Mouse (Mus musculus) left cerebral cortex, adult 2 months (tissue): ENCODE measurements at regions not wholly inside any gene's neighbourhood (a gene's known extent, or its start where the extent isn't known, plus 50 kb on each side); places are given as distances from the start of the nearest gene placed in this dataset.
"Not testable (repeated sequence)": the region's sequence is repeated elsewhere in the genome, so short reads cannot be mapped to it uniquely, and the experiment has no call there.

Source experiments
- DNase-seq, 2 experiments: peaks; one replicate each; pipeline ENCODE4 v3.0.0; 2021 to 2022; ENCODE audit warnings: low spot score in 2 of 2, mixed read lengths in 1 of 2; ENCODE audit errors: extremely low spot score in 1 of 2
- H3K27ac ChIP-seq: fragments of 200-600 bp; 2 replicates; pipeline ENCODE4 v1.8.1; 2022
- H3K4me3 ChIP-seq: fragments of 200-600 bp; 2 replicates; pipeline ENCODE4 v1.8.1; 2022
- CTCF ChIP-seq: fragments of 200-600 bp; IDR thresholded peaks from 2 replicates; pipeline ENCODE4 v1.8.1; 2022; ENCODE audit warnings: antibody characterized with exemption, mild to moderate bottlenecking, moderate library complexity
- intact Hi-C: fragments of 180-260 bp; cut with DNase I; formaldehyde crosslinking; loops from one replicate; pipeline ENCODE4 v1.15.1; 2025

DNA sequence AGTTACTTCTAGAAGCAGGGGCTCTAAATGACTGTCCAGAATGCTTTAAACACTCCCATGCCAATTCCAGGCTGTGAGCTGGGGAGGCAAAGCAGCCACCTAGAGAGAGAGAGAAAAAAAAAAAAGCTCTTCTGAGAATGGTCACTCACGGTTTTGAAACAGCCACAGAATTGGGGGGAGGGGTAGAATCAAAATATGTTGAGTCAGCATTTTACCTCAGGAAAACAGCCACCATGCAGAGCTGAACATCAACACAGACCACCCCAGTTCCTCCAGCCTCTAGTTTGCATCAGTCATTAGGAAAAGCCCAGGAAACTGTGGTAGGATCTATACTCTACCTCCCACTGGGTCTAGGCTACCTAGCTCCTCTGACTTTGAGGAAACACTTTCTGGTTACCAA, 124.1 kb upstream of the Gm5150 start:
- no peak for TF ChIP-seq CTCF
- intact Hi-C loops, result no loop called here

DNA sequence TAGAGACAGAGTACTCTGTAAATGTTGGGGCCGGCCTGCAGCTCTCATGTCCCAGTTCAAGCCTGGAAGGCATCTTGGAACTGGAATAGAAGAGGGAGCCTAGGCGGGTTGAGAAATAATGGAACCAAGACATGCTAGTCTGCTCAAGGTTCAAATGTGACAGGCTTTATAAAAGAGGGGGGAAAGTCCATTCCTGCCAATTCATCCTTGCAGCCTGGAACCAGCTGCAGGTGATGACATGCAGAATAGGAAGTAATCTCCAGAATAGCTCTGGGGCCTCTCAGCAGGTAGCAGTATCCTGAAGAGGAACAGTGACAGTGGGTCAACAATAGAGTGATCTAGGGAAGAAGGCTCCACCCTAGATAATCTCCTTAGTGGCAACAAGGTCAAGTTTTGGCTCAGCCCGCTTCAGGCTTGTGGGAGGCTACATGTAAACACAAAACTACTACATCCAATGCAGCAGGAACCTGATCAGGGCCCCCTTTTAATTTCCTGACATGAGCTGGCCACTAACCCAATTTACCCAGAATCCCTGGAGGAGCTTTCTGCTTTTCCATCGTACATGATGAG, 119.2 kb upstream of the Gm5150 start:
- H3K27ac ChIP-seq, DNase-seq, intact Hi-C loops, H3K4me3 ChIP-seq: not testable (repeated sequence)

More for the DNA sequence above, 124.1 kb upstream of the Gm5150 start:
- no peak for DNase-seq
- Histone ChIP-seq H3K4me3 (no peak overlapping the region), H3K27ac (no peak overlapping the region)

DNA sequence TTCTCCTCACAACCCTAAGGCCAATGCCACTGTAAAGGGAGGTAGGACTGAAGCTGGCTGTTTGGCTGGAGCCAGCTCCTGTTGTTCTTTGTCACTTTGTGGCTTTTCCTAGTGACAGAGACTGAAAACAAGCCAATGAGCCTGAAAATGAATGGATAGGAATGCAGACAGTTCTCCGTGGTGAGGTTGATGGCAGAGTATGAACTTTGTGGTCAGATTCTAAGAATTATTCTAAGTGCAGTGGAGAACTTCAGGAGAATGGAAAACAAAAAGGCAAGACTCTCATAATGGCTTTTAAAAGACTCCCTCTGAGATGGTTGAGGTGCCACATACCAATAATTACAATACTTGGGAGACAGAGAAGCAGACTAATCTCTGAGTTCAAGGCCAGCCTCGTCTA, 109.7 kb upstream of the Gm5150 start:
- intact Hi-C loops, result no loop called here
- H3K27ac ChIP-seq, result no peak overlapping the region
- no peak for DNase-seq
- H3K4me3 ChIP-seq, result no peak overlapping the region
- TF ChIP-seq CTCF, result no peak

DNA sequence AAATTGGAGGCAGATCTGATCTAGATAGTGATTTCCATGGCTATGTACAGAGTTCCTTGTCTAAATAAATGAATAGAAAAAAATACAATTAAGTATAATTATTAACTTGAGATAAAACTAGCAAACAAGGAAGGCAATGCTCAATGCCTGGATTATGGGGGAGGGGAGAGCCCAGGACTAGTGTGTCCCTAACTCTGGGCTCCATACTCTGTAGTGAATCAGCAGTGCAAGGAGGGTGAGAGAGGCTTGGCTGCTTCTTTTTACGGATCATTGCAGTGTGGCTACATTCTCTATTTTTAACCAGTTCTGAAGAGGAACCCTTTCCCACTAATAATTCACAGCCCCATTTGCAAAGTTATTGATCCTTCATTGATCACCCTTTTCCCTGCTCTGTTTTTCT, 101.3 kb upstream of the Gm5150 start:
- intact Hi-C loops, result no loop called here
- Histone ChIP-seq H3K4me3 (no peak overlapping the region), H3K27ac (no peak overlapping the region)
- DNase-seq, result no peak
- no peak for TF ChIP-seq CTCF

DNA sequence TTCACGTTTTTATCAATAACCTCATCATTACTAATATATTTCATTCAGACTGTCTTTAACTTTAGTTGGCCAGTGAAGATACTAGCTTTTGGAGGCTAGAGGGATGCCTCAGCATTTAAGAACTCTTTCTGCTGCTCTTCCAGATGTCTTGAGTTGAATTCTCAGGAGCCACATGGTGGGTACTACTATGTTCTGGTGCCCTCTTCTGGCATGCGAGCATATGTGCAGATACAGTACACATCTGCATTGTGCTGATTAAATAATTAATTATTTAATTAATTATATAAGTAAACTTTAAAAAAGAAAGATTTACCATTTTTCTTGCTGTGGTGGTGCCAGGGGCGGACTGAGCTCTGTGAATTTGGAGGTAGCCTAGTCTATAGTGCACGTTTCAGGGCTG, 98.8 kb upstream of the Gm5150 start:
- no peak; the same call in none of the 2 replicates for TF ChIP-seq CTCF
- no peak for DNase-seq
- no peak overlapping the region for H3K4me3 ChIP-seq
- intact Hi-C loops, result no loop called here
- no peak overlapping the region for H3K27ac ChIP-seq

DNA sequence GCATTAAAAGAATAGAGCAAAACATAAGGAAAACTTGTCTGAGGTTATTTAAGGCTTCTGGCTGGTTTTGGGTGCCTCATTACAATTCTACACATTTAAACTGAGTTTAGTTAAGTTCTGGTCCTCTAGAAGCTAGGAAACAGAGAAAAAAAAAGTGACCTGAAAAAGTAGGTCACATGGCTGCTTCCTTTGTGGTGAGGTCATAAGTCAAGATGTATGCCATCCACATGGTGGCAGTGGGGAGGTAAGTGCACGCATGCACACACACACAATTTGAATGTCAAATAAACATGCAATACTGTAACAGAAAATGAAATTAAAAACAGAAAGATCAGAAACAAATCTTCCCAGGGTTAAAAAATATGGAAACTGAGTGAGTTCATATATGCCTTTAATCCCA, 96.9 kb upstream of the Gm5150 start:
- Histone ChIP-seq H3K27ac (no peak overlapping the region), H3K4me3 (no peak overlapping the region)
- intact Hi-C loops, result no loop called here
- no peak for DNase-seq
- no peak for TF ChIP-seq CTCF

DNA sequence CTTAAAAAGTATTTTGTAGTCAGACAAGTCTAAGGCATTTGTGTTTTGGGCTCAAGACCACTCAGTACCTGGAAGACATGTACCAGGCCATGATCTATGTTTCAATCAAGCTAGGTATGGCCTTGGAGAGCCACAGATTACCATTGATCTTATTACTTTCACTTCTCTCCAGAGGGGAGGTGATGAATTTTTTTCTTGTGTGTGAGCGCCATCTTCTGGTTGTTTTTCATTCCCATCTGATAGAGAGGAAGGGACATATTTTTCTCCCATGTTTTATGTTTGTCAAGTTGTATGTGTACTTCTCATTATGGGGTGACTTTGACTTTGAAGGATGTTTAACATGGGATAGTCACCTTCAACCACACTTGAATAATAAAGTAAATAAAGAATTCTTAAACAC, 80.3 kb upstream of the Gm5150 start:
- H3K27ac ChIP-seq, result no peak overlapping the region
- TF ChIP-seq CTCF, result peak; percentile 36
- DNase-seq, result no peak
- intact Hi-C loops, result no loop called here
- H3K4me3 ChIP-seq, result no peak overlapping the region

DNA sequence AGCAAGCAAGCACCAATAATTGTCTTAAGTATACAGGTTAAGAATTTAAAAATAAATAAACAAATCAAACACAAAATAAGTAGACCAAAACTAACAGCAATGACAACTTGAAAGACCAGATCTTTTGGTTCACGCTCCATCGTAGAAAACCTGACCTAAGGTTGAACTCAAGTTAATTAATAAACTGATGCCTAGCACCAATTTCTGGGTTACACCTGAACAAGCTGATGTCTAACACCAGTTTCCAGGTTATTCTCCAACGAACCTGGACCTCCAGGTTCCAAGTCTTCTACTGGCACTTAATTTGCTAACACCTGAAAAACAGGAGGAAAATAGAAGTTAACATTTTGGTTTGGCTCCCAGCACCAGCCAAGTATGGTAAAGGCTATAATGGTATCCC, 79.1 kb upstream of the Gm5150 start:
- intact Hi-C loops, result no loop called here
- Histone ChIP-seq H3K27ac (no peak overlapping the region), H3K4me3 (no peak overlapping the region)
- TF ChIP-seq CTCF, result no peak
- no peak for DNase-seq

DNA sequence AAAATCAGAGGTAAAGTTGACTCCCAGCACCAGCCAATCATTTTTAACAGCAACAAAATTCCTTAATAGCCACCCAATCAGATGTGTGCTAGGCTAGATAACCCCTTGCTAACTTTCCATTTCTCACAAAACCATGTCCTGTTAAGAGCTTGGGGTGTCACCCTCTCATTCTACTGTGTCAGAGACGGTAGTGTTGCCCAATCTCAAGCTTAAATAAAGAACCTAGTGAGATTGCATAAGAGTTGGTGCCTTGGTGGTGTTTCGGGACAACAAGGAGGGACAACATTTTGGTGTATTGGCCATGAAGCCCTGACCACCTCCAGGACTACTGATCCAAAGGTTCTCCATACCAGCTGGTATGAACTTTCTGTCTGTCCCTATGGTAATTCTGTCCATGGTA, 72.9 kb upstream of the Gm5150 start:
- no peak for TF ChIP-seq CTCF
- H3K4me3 ChIP-seq, result no peak overlapping the region
- intact Hi-C loops, result no loop called here
- DNase-seq, result no peak
- no peak overlapping the region for H3K27ac ChIP-seq

DNA sequence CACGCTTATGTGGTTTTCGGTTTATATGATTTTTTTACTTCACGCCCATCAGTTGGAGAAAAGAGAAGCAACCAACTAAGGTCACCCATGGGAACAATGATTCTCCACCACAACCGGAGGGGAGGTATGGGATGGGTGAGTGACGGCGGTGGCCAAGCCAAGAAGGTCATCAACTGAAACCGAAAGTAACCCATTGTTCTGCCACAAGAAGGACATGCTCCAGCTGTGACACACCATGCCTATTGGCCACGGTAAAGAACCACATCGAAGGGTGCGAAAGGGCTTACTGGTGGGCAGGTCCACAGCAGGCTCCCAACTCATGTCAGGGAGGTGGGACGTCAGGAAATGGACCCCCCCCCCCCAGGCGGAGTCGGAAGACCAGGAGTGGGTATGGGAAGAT, 65.7 kb upstream of the Gm5150 start:
- Histone ChIP-seq H3K27ac (no peak overlapping the region), H3K4me3 (no peak overlapping the region)
- TF ChIP-seq CTCF, result no peak
- intact Hi-C loops, result no loop called here
- no peak for DNase-seq

DNA sequence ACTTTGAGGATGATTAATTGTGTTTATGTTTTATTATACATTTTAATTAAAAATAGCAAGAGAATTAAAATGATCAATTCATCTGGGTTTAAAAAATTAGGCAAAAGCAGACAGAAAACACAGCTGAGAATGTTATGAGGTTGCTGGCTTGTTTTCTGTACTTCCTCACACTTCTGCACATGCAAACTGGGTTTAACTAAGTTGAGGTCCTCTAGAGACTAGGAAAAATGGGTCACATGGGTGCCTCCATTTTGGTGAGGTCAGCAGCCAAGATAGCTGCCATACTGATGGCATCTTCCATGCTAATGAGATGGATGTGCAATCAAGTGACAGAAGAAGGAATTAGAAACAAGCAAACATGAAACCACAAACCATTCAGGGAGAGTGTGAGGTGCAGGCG, 64.7 kb upstream of the Gm5150 start:
- Histone ChIP-seq H3K27ac (no peak overlapping the region), H3K4me3 (no peak overlapping the region)
- intact Hi-C loops, result no loop called here
- no peak for TF ChIP-seq CTCF
- DNase-seq, result no peak

DNA sequence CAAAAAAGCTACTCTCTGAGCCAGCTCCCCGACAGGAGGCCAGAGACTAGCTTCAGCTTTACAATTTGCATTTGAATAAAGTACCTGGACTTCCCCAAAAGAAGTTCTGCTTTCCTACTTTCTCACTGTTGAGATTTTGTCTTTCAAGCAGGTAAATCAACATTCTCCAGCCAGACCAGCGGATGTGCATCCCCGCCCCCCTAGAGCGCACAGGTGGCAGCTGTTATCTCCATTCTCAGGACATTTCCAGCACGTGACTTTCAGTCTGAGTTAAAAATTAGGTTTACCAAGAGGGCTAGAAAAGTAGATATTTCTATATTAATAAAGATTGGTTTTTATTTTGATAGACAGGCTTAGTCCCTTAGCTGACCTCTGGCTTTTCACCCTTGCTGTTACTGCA, 51.5 kb upstream of the Gm5150 start:
- H3K27ac ChIP-seq, H3K4me3 ChIP-seq, DNase-seq, intact Hi-C loops: not testable (repeated sequence)
